In the genomic region with DNA sequence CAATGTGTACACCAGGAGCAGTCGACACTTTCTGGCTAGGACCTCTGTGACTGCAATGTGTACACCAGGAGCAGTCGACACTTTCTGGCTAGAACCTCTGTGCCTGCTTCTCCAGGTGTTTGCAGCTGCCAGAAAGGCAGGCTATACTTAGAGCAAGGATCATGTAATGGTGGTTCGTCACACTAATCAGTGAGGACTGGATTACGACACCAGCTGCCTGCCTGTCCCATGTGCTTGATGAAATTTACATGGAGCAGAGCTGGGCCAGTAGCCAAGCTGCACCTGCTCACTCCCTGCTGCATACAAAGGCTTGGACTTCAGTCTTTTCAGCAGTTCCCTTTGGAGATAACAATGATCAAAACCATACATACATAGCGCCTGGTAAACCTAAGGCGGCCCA, we compare ENCODE assay signal across 9 mouse cellular contexts. TPM values are rescaled to one million over a fixed set of nuclear protein-coding genes. Genes with fewer than 3 reads are reported as not detected.
DNase-seq lines count a peak whose midpoint lies in the region; TF ChIP-seq lines count a peak whose summit lies in the region.
"Had no signal": no experiment of that assay in that cellular context is flagged by ENCODE, and none has a peak within 500 bp of the region (broad histone marks: within the 10 kb centered on the region; RNA-seq: fewer than 3 reads in every experiment).

No protein-coding gene starts in this region.

- peaks cover 31% of the 10 kb centered on the region for H3K4me1 ChIP-seq in lung, adult 2 months (ENCODE audit: control insufficient read depth, insufficient read depth, low read length)

- H3K4me3 ChIP-seq in lung, adult 2 months (replicated peaks; ENCODE audit: extremely low read depth, low read depth, low read length), result no peak overlapping the region
- H3K4me3 ChIP-seq: erythroblast, embryonic 14.5 days had no signal

- WGBS in lung, adult 2 months, result 48% methylated on average over 6 of the region's 6 CpGs

- DNase-seq in adrenal gland, postnatal 10 days, result peak; percentile 73
- DNase-seq in adrenal gland, postnatal 4 days (ENCODE audit: low spot score in 2 of 2), result no peak
- DNase-seq in cerebellum, postnatal 10 days, result peak; percentile 91 to 93
- peak; percentile 60 for DNase-seq in heart, adult 8-10 months (ENCODE audit: low spot score)
- DNase-seq in kidney, adult 9 months, result peak; percentile 60
- DNase-seq in lung, adult 2 months, result peak; percentile 48
- DNase-seq in retina, postnatal 7 days (ENCODE audit: low read depth, low spot score), result peak; percentile 20
- no peak for DNase-seq in urinary bladder, postnatal 10 days (ENCODE audit: low spot score)

- no peak for TF ChIP-seq POLR2A in lung, adult 2 months (IDR thresholded peaks at IDR 0.05; ENCODE audit: borderline replicate concordance, extremely low read depth, low read depth, low read length)

- TF ChIP-seq CTCF in lung, adult 2 months (IDR thresholded peaks at IDR 0.05; ENCODE audit: insufficient read depth, low read length), result no peak

RNA-seq across cellular contexts. Expression of gene D17Wsu92e, which starts 23.7 kb away (rescaled TPM):
- total RNA-seq in adrenal gland, postnatal 10 days (2021), result 100 to 1,000 TPM; 132 to 137 TPM
- total RNA-seq in adrenal gland, postnatal 4 days (2021), result 100 to 1,000 TPM; 127 to 130 TPM
- 100 to 1,000 TPM; 150 to 171 (median 156) TPM for total RNA-seq in heart, adult 8-10 months (2022)
- 95.1 and 131 TPM in 2 replicates for polyA plus RNA-seq in lung, adult 2 months (2012; rRNA removed)

RNA-seq across cellular contexts. Expression of gene Snrpc, which starts 41.2 kb away (rescaled TPM):
- total RNA-seq in adrenal gland, postnatal 10 days (2021), result 100 to 1,000 TPM in 1 of 2 experiments, 10 to 100 TPM in 1; 94.8 to 102 TPM
- 100 to 1,000 TPM; 115 to 124 TPM for total RNA-seq in adrenal gland, postnatal 4 days (2021)
- total RNA-seq in heart, adult 8-10 months (2022), result 10 to 100 TPM; 39.9 to 48.3 (median 47.0) TPM
- 81.0 and 90.0 TPM in 2 replicates for polyA plus RNA-seq in lung, adult 2 months (2012; rRNA removed)

RNA-seq across cellular contexts. Expression of gene Uhrf1bp1, which starts 59.5 kb away (rescaled TPM):
- total RNA-seq in adrenal gland, postnatal 10 days (2021), result 10 to 100 TPM; 24.5 to 24.7 TPM
- 10 to 100 TPM; 24.5 to 24.8 TPM for total RNA-seq in adrenal gland, postnatal 4 days (2021)
- total RNA-seq in heart, adult 8-10 months (2022), result 10 to 100 TPM; 15.6 to 19.5 (median 17.7) TPM
- polyA plus RNA-seq in lung, adult 2 months (2012; rRNA removed), result 8.4 and 8.5 TPM in 2 replicates

Comparison
In these comparisons a context has a peak if more than half of its experiments do, and no peak if none do; other contexts are left out.
1. DNase-seq: peak in adrenal gland, postnatal 10 days (single experiment), cerebellum, postnatal 10 days (2 of 2), heart, adult 8-10 months (single experiment), kidney, adult 9 months (single experiment), lung, adult 2 months (single experiment) and retina, postnatal 7 days (single experiment); none in adrenal gland, postnatal 4 days (0 of 2) and urinary bladder, postnatal 10 days (single experiment).